Mouse (Mus musculus) CH12.LX (cell line): Measurements from ENCODE around the gene Hist1h2bg. TPM values are rescaled to one million over a fixed set of nuclear protein-coding genes. Genes with fewer than 3 reads are reported as not detected.
"Not testable (repeated sequence)": the region's sequence is repeated elsewhere in the genome, so short reads cannot be mapped to it uniquely, and the experiment has no call there.

Source experiments
- DNase-seq: peaks from one replicate; pipeline ENCODE4 v3.0.0-alpha.2; 2013; ENCODE audit errors: extremely low read depth
- H3K27ac ChIP-seq: 2 replicates; pipeline ENCODE4 v1.5.1; 2012; ENCODE audit warnings: low read depth, mild to moderate bottlenecking, control low read depth, moderate library complexity; ENCODE audit not compliant: insufficient read depth
- H3K27me3 ChIP-seq: replicated peaks from 2 replicates; pipeline ENCODE3; 2012; ENCODE audit warnings: inconsistent platforms
- H3K36me3 ChIP-seq, 2 experiments: replicated peaks in 1 of 2; 2 replicates each; pipeline versions ENCODE3 to v1.6.1; 2012; ENCODE audit warnings: inconsistent platforms in 1 of 2, low read length in 1 of 2, mild to moderate bottlenecking in 1 of 2, mixed read lengths in 1 of 2, moderate library complexity in 1 of 2; ENCODE audit not compliant: control insufficient read depth in 1 of 2, insufficient read depth in 1 of 2
- H3K4me1 ChIP-seq, 2 experiments: 2 replicates each; pipeline ENCODE4 v1.6.1; 2012; ENCODE audit warnings: inconsistent platforms in 1 of 2, moderate library complexity in 1 of 2; ENCODE audit not compliant: insufficient read depth in 2 of 2, control insufficient read depth in 1 of 2
- H3K4me2 ChIP-seq: 2 replicates; pipeline ENCODE4 v1.6.1; 2012; ENCODE audit warnings: low read depth, mild to moderate bottlenecking, control low read depth; ENCODE audit not compliant: poor library complexity, insufficient read depth, severe bottlenecking
- H3K4me3 ChIP-seq, 3 experiments: fragments of 150-350 bp in 1 of 3; sonication (generic) in 1 of 3; replicated peaks in 1 of 3; 2 replicates each; pipeline versions ENCODE3 to v1.5.1; 2011 to 2012; ENCODE audit warnings: low read depth in 2 of 3, low read length in 2 of 3, mild to moderate bottlenecking in 2 of 3, moderate library complexity in 2 of 3, control low read depth in 1 of 3, improper control_type of control experiment in 1 of 3, inconsistent platforms in 1 of 3, mixed read lengths in 1 of 3; ENCODE audit not compliant: poor library complexity in 1 of 3
- H3K79me2 ChIP-seq: replicated peaks from 2 replicates; pipeline ENCODE4 v1.6.1; 2012; ENCODE audit warnings: mild to moderate bottlenecking, moderate library complexity; ENCODE audit not compliant: control insufficient read depth, poor library complexity, insufficient read depth, severe bottlenecking; ENCODE audit errors: extremely low read depth
- H3K9ac ChIP-seq: 2 replicates; pipeline ENCODE4 v1.6.1; 2012; ENCODE audit warnings: low read depth, mild to moderate bottlenecking, control low read depth, moderate library complexity; ENCODE audit not compliant: insufficient read depth
- H3K9me3 ChIP-seq: replicated peaks from 2 replicates; pipeline ENCODE3; 2012; ENCODE audit warnings: low read length, inconsistent platforms, mixed read lengths
- CHD2 ChIP-seq: IDR thresholded peaks from 2 replicates; pipeline ENCODE4 v1.6.1; 2011; ENCODE audit warnings: low read length, improper control_type of control experiment
- E2F4 ChIP-seq: IDR thresholded peaks from 2 replicates; pipeline ENCODE4 v1.6.1; 2011; ENCODE audit warnings: low read depth, low read length, improper control_type of control experiment; ENCODE audit not compliant: insufficient replicate concordance
- HCFC1 ChIP-seq: IDR thresholded peaks from 2 replicates; pipeline ENCODE4 v1.6.1; 2012; ENCODE audit warnings: low read depth, mild to moderate bottlenecking, inconsistent platforms, low read length, improper control_type of control experiment
- MAX ChIP-seq: IDR thresholded peaks from 2 replicates; pipeline ENCODE4 v1.6.1; 2011; ENCODE audit warnings: low read length, improper control_type of control experiment
- MEF2A ChIP-seq: IDR thresholded peaks from 2 replicates; pipeline ENCODE4 v1.6.1; 2014; ENCODE audit warnings: low read depth, mild to moderate bottlenecking, inconsistent platforms, low read length, improper control_type of control experiment, borderline replicate concordance
- MXI1 ChIP-seq: IDR thresholded peaks from 2 replicates; pipeline ENCODE4 v1.6.1; 2011; ENCODE audit warnings: mild to moderate bottlenecking, low read depth, low read length, improper control_type of control experiment
- MYC ChIP-seq: IDR thresholded peaks from 2 replicates; pipeline ENCODE4 v1.6.1; 2011; ENCODE audit warnings: low read depth, mild to moderate bottlenecking, improper control_type of control experiment, low read length
- NRF1 ChIP-seq: IDR thresholded peaks from 2 replicates; pipeline ENCODE4 v1.6.1; 2014; ENCODE audit warnings: low read depth, mild to moderate bottlenecking, inconsistent platforms, low read length, improper control_type of control experiment, moderate library complexity
- POLR2A ChIP-seq: IDR thresholded peaks from 2 replicates; pipeline ENCODE4 v1.6.1; 2011; ENCODE audit warnings: low read depth, mild to moderate bottlenecking, improper control_type of control experiment, low read length
- POLR2AphosphoS2 ChIP-seq: IDR thresholded peaks from 2 replicates; pipeline ENCODE4 v1.6.1; 2011; ENCODE audit warnings: low read depth, low read length, improper control_type of control experiment
- RCOR1 ChIP-seq: conservative IDR thresholded peaks from 2 replicates; pipeline ENCODE4 v1.6.1; 2012; ENCODE audit warnings: low read depth, mild to moderate bottlenecking, inconsistent platforms, low read length, improper control_type of control experiment
- SIN3A ChIP-seq: IDR thresholded peaks from 2 replicates; pipeline ENCODE4 v1.6.1; 2012; ENCODE audit warnings: low read length, improper control_type of control experiment, inconsistent platforms
- TBP ChIP-seq: conservative IDR thresholded peaks from 2 replicates; pipeline ENCODE4 v1.6.1; 2011; ENCODE audit warnings: low read depth, low read length, improper control_type of control experiment
- TCF12 ChIP-seq: IDR thresholded peaks from 2 replicates; pipeline ENCODE4 v1.6.1; 2014; ENCODE audit warnings: low read depth, mild to moderate bottlenecking, inconsistent platforms, low read length, improper control_type of control experiment
- UBTF ChIP-seq: IDR thresholded peaks from 2 replicates; pipeline ENCODE4 v1.6.1; 2012; ENCODE audit warnings: low read depth, mild to moderate bottlenecking, inconsistent platforms, low read length, improper control_type of control experiment, moderate library complexity
- ZMIZ1 ChIP-seq: IDR thresholded peaks from 2 replicates; pipeline ENCODE4 v1.6.1; 2012; ENCODE audit warnings: low read depth, mild to moderate bottlenecking, inconsistent platforms, low read length, improper control_type of control experiment
- dilution Hi-C: fragments of 300-500 bp; cut with MboI; formaldehyde crosslinking; loops from 2 replicates; pipeline ENCODE4 v1.14.3; 2020; ENCODE audit warnings: low sequenced_read_pairs; ENCODE audit not compliant: extremely low pct_unique_long_range_greater_than_20kb, extremely low pct_ligation_motif_present
- in situ Hi-C: fragments of 300-500 bp; cut with MboI; formaldehyde crosslinking; loops from 3 replicates; pipeline ENCODE4 v1.14.3; 2019; ENCODE audit warnings: low sequenced_read_pairs, low pct_ligation_motif_present, low pct_unique_long_range_greater_than_20kb, mixed read lengths
- polyA plus RNA-seq: library from polyadenylated mRNA; unstranded; fragments of >175 nt; gene quantifications from 2 replicates; pipeline ENCODE4 v1.2.1, GENCODE M21; 2012; ENCODE audit warnings: low read depth; ENCODE audit not compliant: insufficient read length
- total RNA-seq, 2 experiments: library from RNA; depleted of rRNA; stranded (reverse); fragments of 300-350 nt in 1 of 2; fragments of >200 nt in 1 of 2; gene quantifications; 2 replicates each; pipeline ENCODE4 v1.2.3; 2012 to 2014

Hist1h2bg gene
- total and polyA plus RNA-seq, 3 experiments: 9.4 to 3,252 (median 136) TPM

- dilution Hi-C loops, H3K27me3 ChIP-seq, H3K79me2 ChIP-seq, H3K36me3 ChIP-seq, H3K9me3 ChIP-seq: not testable (repeated sequence)
- Histone ChIP-seq H3K27ac (peak overlapping the region; percentile 93), H3K4me1 (peaks cover 0 to 15% of the 10 kb centered on the region in 2 experiments; a peak in 2 of 4 replicates), H3K4me3 (peak overlapping the region; percentile 34 to 59 (median 39)), H3K4me2 (peak overlapping the region; percentile 78), H3K9ac (peak overlapping the region; percentile 91)
- DNase-seq: peak; percentile 54
- TF ChIP-seq ZMIZ1 (peak; percentile 79; the same call in 1 of the 2 replicates), MYC (peak; percentile 77; the same call in 1 of the 2 replicates), RCOR1 (peak; percentile 15; the same call in 1 of the 2 replicates), POLR2A (peak; percentile 65), MAX (0 out of 2 replicates have a peak, but pooled peaks have one; percentile 62), SIN3A (0 out of 2 replicates have a peak, but pooled peaks have one; percentile 31), POLR2AphosphoS2 (peak; percentile 74; the same call in 1 of the 2 replicates), UBTF (peak; percentile 75; the same call in 1 of the 2 replicates)
- in situ Hi-C loops: loop anchor here (25.0 kb wide), 1 partner anchor 1836 kb away; the partner anchor contains the start of gene Hist1h4j
Measured at GRCm38 (mm10) chr13:23573034-23573897, 2.1 kb downstream of the Hist1h2bg start.

DNA sequence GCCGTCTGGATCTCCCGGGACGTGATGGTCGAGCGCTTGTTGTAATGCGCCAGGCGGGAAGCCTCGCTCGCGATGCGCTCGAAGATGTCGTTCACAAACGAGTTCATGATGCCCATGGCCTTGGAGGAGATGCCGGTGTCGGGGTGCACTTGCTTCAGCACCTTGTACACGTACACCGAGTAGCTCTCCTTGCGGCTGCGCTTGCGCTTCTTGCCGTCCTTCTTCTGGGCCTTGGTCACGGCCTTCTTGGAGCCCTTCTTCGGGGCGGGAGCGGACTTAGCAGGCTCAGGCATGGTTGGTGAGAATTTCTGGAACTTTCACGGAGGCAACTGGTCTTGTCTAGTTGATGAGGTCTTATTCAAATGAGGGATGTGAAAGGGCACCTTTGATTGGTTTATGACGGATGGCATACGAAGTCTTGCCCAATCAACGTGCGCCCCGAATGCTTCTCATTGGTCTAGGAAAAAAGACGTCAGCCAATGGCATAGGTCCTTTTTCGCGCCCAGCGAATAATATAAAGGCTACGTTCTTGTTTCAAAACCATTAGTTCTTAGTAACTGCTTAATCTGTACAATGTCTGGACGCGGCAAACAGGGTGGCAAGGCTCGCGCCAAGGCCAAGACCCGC lies 2.8 kb downstream of the Hist1h2bg start, which contains the start of the genes Hist1h2bf and Hist1h2ad:
Hist1h2bf (minus strand) TSS at position 299 of the 627 bp plus-strand sequence.
Hist1h2ad (plus strand) TSS at position 484 of the 627 bp plus-strand sequence.
- H3K36me3 ChIP-seq, H3K79me2 ChIP-seq, dilution Hi-C loops, H3K9me3 ChIP-seq, H3K27me3 ChIP-seq: not testable (repeated sequence)
- peak; percentile 17; the same call in 1 of the 2 replicates for TF ChIP-seq HCFC1
- peak; percentile 98 for TF ChIP-seq CHD2
- TF ChIP-seq TCF12: peak; percentile 96
- peak; percentile 58; the same call in 1 of the 2 replicates for TF ChIP-seq MXI1
- peak; percentile 18 for TF ChIP-seq NRF1
- TF ChIP-seq E2F4: peak; percentile 98
- peak; percentile 5; the same call in 1 of the 2 replicates for TF ChIP-seq UBTF
- peak; percentile 98 for TF ChIP-seq TBP
- 0 out of 2 replicates have a peak, but pooled peaks have one; percentile 24 for TF ChIP-seq MEF2A
- TF ChIP-seq POLR2A: peak; percentile 42
- TF ChIP-seq SIN3A: 0 out of 2 replicates have a peak, but pooled peaks have one; percentile 57
- TF ChIP-seq ZMIZ1: 0 out of 2 replicates have a peak, but pooled peaks have one; percentile 90
- peaks cover 0 to 15% of the 10 kb centered on the region in 2 experiments; a peak in 2 of 4 replicates for H3K4me1 ChIP-seq
- peak; percentile 99 for DNase-seq
- peak within 1 kb of the TSS; percentile 91 for H3K9ac ChIP-seq
- H3K27ac ChIP-seq: peak within 1 kb of the TSS; percentile 93
- H3K4me2 ChIP-seq: peak within 1 kb of the TSS; percentile 76
- H3K4me3 ChIP-seq: peak within 1 kb of the TSS; percentile 34 to 59 (median 39)
- in situ Hi-C loops: loop anchor here (25.0 kb wide), 1 partner anchor 1837 kb away; the partner anchor contains the start of gene Hist1h4j
